Mouse (Mus musculus) forelimb bud, embryonic 11.5 days (tissue): ENCODE results near the gene Wdr95.
A peak's percentile ranks its signal among the peaks of the same experiment; 100 is the strongest.

Experiments
- DNase-seq: peaks from one replicate; pipeline ENCODE4 v3.0.0-alpha.2; 2012; ENCODE audit warnings: low read depth, low spot score

Gene Wdr95

GRCm38 (mm10) chr5:149527999-149528729 lies at the start of gene Wdr95:
Gene Wdr95 (plus strand): TSS chr5:149528679.
- peak; percentile 48 for DNase-seq

DNA sequence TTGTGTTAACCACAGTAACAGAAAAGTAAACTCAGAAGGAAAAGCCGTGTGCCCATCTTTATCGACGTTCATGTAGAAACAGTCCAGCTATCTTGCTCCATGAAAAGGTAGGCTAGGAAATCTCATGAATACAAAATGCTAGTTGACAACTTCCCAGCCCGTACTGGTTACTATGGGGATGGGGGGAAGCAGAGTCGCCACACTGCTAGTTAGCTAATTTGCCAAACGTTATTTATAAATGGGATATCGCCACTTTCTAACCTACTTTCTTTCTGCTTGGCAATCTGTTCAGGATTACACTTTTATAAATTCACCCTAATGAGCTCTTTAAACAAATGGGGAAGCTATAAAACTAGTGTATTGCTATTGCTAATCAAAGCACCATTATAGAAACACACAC lies 46.6 kb upstream of the Wdr95 start:
- no peak for DNase-seq

DNA sequence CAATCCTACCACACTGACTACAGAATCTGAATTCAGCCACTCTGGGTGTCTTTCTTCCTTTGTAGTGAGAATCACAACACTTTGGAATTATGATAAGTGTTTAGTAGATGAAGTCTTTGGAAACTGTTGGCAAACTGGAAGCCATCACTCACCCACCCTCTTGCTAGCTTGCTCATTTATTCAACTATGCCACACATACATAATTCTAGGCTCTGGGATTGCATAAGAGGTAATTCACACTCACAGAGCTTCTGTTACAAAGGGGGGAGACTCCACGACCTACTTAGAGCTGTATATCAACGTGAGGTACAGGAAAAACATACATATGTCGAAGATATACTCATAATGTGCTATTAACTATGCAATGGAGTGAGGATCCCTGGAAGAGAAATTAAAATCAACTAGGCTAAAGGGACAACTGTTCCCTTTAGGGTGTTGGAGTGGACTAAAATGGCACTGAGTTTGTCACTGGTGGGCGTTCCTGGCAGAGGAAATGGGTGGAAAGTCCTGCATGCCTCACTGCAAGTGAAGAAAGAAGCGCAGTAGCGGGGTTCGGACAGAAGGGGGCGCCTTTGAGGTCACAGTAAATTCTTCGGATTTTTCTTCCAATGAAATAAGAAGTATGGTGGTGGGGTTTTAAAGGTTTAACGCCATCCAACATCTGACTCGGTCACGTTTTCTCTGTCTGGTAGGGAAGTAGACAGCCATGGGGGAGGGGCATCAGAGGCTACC lies 45.0 kb upstream of the Wdr95 start:
- no peak for DNase-seq

- no peak for DNase-seq
Observed at GRCm38 (mm10) chr5:149484270-149484669, 44.2 kb upstream of the Wdr95 start.

GRCm38 (mm10) chr5:149485447-149485846 lies 43.0 kb upstream of the Wdr95 start:
- no peak for DNase-seq

DNA sequence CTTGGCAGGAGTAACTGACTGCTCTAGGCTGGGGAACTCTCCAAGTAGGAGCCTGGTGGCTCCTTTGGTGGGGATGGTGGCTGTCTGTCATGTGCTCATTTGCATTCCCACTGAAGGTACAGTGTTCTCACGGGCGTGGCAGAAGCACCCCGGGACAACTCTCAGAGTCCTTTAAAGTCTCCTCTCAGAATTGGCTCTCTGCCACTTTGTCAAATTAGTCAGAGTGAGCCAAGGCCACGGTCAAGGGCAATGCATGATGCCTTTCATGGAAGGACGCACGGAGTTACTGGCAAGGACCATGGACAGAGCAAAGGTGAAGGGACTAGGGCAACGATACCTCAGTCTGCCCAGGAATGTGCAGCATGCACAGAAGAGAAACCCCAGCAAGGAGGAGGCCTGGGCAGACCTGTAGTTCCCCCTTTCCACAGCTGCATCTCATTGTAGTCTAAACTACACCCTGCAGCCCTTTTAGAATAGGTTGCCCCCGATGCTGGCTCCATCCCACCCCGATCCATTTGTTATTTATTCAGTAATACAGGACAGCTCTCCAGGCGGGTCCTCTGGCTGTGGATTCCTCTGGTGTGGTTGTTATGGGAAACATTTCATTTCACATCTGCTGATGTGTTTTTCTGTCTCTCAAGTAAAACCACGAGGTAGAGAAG lies 40.0 kb upstream of the Wdr95 start:
- peak; percentile 21 for DNase-seq

- peak; percentile 26 for DNase-seq
Observed at GRCm38 (mm10) chr5:149489136-149489535, 39.3 kb upstream of the Wdr95 start.

- no peak for DNase-seq
Observed at GRCm38 (mm10) chr5:149490275-149490674, 38.2 kb upstream of the Wdr95 start.

DNA sequence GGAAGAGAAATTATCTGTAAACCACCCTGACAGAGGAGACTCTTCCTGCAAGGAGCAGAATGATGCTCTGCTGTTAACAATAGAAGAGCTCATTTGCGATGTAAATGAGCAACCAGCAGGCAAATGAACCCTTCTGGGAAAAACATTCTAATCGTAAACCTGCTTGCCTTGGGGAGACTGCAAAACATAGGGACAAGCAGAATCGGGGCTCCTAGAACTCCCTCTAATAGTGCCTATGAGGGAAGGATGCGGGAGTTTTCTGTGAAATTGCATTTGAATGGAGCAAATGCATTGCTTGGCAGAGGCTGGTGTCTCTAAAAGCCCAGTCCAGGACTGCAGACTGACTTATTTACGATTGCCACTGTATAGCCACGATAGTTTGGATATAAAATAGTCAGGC lies 32.8 kb upstream of the Wdr95 start:
- DNase-seq: no peak

DNA sequence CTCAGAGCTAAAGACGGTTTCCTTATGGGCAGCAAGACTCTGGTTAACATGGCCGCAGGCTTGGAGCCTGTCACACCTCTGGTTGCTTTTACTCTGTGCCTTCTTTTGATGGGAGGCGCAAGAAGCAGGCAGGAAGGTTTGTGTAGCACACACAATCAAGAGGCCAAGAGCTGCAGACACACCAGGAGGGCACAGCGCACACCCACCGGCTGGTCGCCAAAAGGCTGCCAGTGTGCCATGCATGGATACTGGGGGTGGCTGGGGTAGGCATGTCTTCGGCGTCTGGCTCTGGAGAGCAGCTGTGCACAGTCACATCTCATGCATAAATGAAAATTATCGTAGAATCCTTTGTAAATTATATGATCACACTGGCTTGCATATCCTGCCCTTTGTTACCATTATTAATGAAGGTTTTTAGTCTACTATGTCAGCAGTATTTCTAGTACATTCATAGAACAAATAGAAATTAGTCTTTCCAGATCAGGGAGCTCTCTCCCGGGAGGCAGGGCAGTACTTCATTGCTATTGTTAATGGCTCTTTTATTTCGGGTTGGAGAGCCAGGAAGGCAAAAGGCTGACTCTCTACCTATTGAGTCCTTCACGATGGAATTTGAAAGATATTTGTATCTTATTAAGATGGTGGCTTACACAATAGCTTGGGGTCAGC lies 31.9 kb upstream of the Wdr95 start:
- DNase-seq: no peak

GRCm38 (mm10) chr5:149499936-149500335 lies 28.5 kb upstream of the Wdr95 start:
- no peak for DNase-seq

GRCm38 (mm10) chr5:149503423-149504175 lies 24.9 kb upstream of the Wdr95 start:
- no peak for DNase-seq

GRCm38 (mm10) chr5:149504985-149505384 lies 23.5 kb upstream of the Wdr95 start:
- DNase-seq: no peak

DNA sequence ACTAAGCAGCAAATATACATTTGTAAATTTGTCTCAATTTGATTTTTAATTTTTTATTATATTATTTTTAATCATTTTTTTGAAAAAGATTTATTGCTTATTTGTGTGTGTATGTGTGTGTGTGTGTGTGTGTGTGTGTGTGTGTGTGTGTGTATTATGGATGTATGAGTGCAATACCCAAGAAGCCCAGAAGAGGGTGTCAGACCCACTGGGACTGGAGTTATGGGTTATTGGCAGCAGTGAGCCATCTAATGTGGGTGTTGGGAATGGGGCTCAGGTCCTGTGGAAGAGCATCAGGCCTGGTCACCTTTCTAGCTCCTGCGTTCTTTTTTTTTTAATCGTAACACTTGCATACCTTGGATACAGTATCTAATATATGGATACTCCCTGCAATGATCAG lies 22.4 kb upstream of the Wdr95 start:
- no peak for DNase-seq

- no peak for DNase-seq
Observed at GRCm38 (mm10) chr5:149508094-149509029, 20.1 kb upstream of the Wdr95 start.

DNA sequence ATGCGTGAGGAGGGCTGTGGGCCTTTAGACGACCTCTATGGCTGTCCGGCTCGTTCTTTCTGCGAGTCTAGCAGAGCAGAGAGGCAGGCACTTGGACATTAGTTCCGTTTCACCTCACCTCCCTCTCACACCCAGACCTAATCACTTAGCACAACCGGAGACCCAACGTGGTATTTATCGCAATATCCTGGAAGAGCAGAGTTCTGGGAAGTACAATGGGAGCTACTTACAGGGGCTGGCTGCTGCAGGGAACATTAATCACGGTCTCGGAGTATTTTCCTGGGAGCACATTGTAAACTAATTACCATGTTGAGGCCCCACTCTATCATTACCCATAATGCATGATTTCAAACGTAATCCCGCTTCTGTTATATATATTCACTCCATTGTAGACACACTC lies 18.2 kb upstream of the Wdr95 start:
- DNase-seq: no peak

DNA sequence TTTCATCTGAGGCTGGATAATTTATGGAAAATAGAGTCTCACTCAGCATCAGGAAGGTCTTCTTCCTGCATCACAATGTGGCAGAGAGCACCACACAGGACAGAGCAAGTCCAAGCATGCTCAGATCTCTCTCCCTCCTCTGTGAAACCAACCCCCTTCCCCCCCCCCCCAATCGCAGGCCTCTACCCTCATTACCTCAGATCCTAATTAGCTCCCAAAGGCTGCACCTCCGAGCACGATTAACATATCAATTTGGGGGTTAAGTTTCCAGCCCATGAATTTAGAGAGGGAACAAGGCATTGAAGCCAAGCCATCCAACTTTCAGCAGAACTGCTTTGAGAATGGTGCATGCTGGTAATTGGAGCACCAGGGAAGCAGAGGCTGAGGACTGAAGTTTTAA lies 15.8 kb upstream of the Wdr95 start:
- no peak for DNase-seq

DNA sequence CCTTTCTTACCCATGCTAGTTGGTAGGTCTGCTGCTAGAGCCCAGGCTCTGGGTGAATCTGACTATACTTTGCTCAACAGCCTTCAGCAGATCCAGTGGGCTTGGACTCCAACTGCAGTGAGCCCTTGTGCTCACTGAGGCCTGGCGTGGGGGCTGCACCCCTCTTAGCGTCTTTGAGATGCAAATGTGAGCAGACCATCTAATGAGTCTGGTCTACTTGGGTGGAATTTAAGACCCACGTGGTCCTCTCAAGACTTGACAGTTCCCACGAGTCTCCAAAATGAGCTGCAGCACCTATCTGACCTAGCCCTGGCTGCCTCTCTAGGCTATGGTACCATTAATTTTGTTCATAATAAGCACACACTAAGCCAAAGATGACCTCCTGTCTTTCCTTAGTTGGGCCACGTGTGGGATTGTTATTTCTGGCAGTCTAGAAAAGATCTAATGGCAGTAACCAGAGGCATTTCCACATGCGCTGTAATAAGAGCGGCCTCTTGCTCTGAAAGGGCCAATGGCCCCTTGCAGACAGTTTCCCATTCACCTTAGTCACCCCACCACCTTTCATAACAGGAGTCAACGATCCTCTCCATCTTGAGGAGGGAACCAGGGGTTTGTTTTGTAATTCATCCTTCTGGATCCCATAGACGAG lies 14.9 kb upstream of the Wdr95 start:
- DNase-seq: no peak

DNA sequence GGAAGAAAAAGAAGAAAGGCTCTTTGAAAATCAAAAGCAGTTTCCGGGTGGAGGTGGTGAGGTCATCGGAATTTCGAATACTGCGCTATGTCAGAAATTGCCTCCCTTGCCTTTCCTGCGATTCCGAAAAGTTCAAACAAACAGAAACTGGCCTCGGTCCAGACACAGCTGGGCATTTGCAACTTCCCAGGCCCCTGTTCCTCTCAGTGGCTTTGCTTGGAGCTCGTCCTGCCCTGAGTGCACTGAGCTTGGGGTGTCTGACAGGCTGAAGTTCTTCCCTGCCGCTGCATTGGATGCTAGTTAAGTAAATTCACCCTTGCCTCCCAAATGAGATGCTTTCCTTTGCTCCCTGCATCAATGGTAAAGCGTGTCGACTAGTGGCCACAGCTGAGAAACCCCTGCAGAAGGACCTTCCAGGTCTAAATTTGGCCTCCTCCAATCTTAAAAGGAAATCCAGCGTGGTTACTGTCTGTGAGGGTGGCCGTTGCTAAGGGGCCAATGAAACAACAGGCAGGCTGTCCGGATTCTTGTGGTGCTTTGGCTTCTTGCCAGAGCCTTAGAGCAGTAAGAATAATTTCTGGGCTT lies 14.3 kb upstream of the Wdr95 start:
- peak; percentile 64 for DNase-seq
